Mouse (Mus musculus) induced T-regulatory cell, adult 2 months (primary cell): ENCODE results near the gene Mad1l1.

Experiments
- DNase-seq: peaks from one replicate; pipeline ENCODE4 v3.0.0-alpha.2; 2012; ENCODE audit warnings: low read depth

Gene Mad1l1

GRCm38 (mm10) chr5:140324058-140324457 lies 2.7 kb upstream of the Mad1l1 start:
- DNase-seq = no peak

- no peak for DNase-seq
These were observed 614 bp upstream of the Mad1l1 start for GRCm38 (mm10) chr5:140321756-140322575.

- DNase-seq = no peak
These were observed 4.6 kb downstream of the Mad1l1 start for GRCm38 (mm10) chr5:140316716-140317115.

GRCm38 (mm10) chr5:140307602-140308001 lies 13.8 kb downstream of the Mad1l1 start:
- DNase-seq = no peak

GRCm38 (mm10) chr5:140306016-140306415 lies 15.3 kb downstream of the Mad1l1 start:
- no peak for DNase-seq

- no peak for DNase-seq
These were observed 23.1 kb downstream of the Mad1l1 start for GRCm38 (mm10) chr5:140298291-140298690.

GRCm38 (mm10) chr5:140292152-140292551 lies 29.2 kb downstream of the Mad1l1 start:
- DNase-seq = peak; percentile 78

GRCm38 (mm10) chr5:140289161-140289560 lies 32.2 kb downstream of the Mad1l1 start:
- DNase-seq = no peak

GRCm38 (mm10) chr5:140288287-140288686 lies 33.1 kb downstream of the Mad1l1 start:
- no peak for DNase-seq

GRCm38 (mm10) chr5:140284761-140285160 lies 36.6 kb downstream of the Mad1l1 start:
- no peak for DNase-seq

GRCm38 (mm10) chr5:140284011-140284410 lies 37.3 kb downstream of the Mad1l1 start:
- no peak for DNase-seq

GRCm38 (mm10) chr5:140282900-140283299 lies 38.5 kb downstream of the Mad1l1 start:
- DNase-seq = no peak

GRCm38 (mm10) chr5:140282376-140282775 lies 39.0 kb downstream of the Mad1l1 start:
- no peak for DNase-seq

GRCm38 (mm10) chr5:140280205-140280604 lies 41.1 kb downstream of the Mad1l1 start:
- no peak for DNase-seq

GRCm38 (mm10) chr5:140276779-140277178 lies 44.6 kb downstream of the Mad1l1 start:
- DNase-seq = no peak

GRCm38 (mm10) chr5:140270976-140271685 lies 50.2 kb downstream of the Mad1l1 start:
- DNase-seq = no peak

GRCm38 (mm10) chr5:140268396-140268795 lies 53.0 kb downstream of the Mad1l1 start:
- no peak for DNase-seq

GRCm38 (mm10) chr5:140267061-140267460 lies 54.3 kb downstream of the Mad1l1 start:
- no peak for DNase-seq

GRCm38 (mm10) chr5:140264825-140265575 lies 56.4 kb downstream of the Mad1l1 start:
- DNase-seq = peak; percentile 5

- DNase-seq = no peak
These were observed 57.3 kb downstream of the Mad1l1 start for GRCm38 (mm10) chr5:140263754-140264749.

GRCm38 (mm10) chr5:140262401-140262800 lies 59.0 kb downstream of the Mad1l1 start:
- DNase-seq = no peak
